Mouse (Mus musculus) limb, embryonic 12.5 days (tissue): Measurements from ENCODE around the gene Ugt1a7c. TPM values are rescaled to one million over a fixed set of nuclear protein-coding genes. Genes with fewer than 3 reads are reported as not detected.

Source experiments
- ATAC-seq: fragments of 200-750 bp; cut with Nextera tagmentation; 2 replicates; pipeline ENCODE4 v1.8.0; 2017; ENCODE audit warnings: low read depth, moderate TSS enrichment; ENCODE audit not compliant: insufficient number of reproducible peaks, insufficient read depth, low FRiP score, low TSS enrichment
- H3K27ac ChIP-seq: fragments of 300-500 bp; sonication (generic); 2 replicates; pipeline ENCODE4 v1.5.1; 2016; ENCODE audit warnings: mild to moderate bottlenecking, moderate library complexity
- H3K27me3 ChIP-seq: fragments of 300-500 bp; sonication (generic); 2 replicates; pipeline ENCODE4 v1.6.1; 2016; ENCODE audit warnings: mild to moderate bottlenecking, moderate library complexity
- H3K36me3 ChIP-seq: fragments of 300-500 bp; sonication (generic); 2 replicates; pipeline ENCODE4 v1.6.1; 2016; ENCODE audit warnings: mild to moderate bottlenecking, moderate library complexity
- H3K4me1 ChIP-seq: fragments of 300-500 bp; sonication (generic); replicated peaks from 2 replicates; pipeline ENCODE4 v1.6.1; 2016
- H3K4me2 ChIP-seq: fragments of 300-500 bp; sonication (generic); 2 replicates; pipeline ENCODE4 v1.6.1; 2016; ENCODE audit warnings: mild to moderate bottlenecking, moderate library complexity
- H3K4me3 ChIP-seq: fragments of 300-500 bp; sonication (generic); replicated peaks from 2 replicates; pipeline ENCODE4 v1.5.1; 2016; ENCODE audit warnings: mild to moderate bottlenecking
- H3K9ac ChIP-seq: fragments of 300-500 bp; sonication (generic); replicated peaks from 2 replicates; pipeline ENCODE4 v1.6.1; 2016; ENCODE audit warnings: mild to moderate bottlenecking, moderate library complexity
- H3K9me3 ChIP-seq: fragments of 300-500 bp; sonication (generic); 2 replicates; pipeline ENCODE4 v1.6.1; 2016; ENCODE audit warnings: mild to moderate bottlenecking, moderate library complexity
- WGBS: fragments of 180-500 bp; shearing (Covaris S2); methylation state at CpG from one replicate; pipeline ENCODE4 v1.1.7; 2016; 5-methylcytosine and 5-hydroxymethylcytosine counted together
- polyA plus RNA-seq: library from polyadenylated mRNA; unstranded; fragments of >200 nt; fragmentation: Nextera tagmentation; extraction: Ambion mirVana; gene quantifications from 2 replicates; pipeline ENCODE4 v1.2.1, GENCODE M21; 2016

Gene Ugt1a7c
- polyA plus RNA-seq, 1 experiment from 2014 or later, result 0.54 TPM

DNA sequence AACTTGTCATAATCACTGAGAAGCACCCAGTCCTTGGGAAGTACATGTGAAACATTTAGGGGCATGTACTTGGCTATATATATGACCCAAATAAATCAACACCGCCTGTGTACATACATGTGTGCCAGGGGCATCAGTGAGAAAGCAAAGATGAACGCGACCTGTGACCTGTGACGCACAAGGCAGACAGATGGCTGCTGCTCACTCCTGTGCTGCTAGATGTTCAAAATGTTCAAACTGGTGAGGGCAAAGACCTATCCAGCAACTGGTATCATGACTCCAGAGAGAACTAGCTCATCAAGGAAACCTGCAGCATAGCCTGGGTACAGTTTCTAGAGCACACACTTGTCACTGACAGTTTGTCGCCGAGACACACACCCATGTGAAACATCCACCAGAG lies 172.6 kb downstream of the Ugt1a7c start:
- ATAC-seq, result no peak
- no peak overlapping the region for H3K27ac ChIP-seq
- H3K4me3 ChIP-seq, result no peak overlapping the region
- H3K36me3 ChIP-seq, result peaks cover 91% of the 10 kb centered on the region
- no peaks in the 10 kb centered on the region for H3K27me3 ChIP-seq
- H3K9me3 ChIP-seq, result peaks cover 6% of the 10 kb centered on the region; the same call in 1 of the 2 replicates
- 93% methylated on average over 6 of the region's 6 CpGs for WGBS
- no peaks in the 10 kb centered on the region for H3K4me1 ChIP-seq
- H3K4me2 ChIP-seq, result no peak overlapping the region
- no peak overlapping the region for H3K9ac ChIP-seq

DNA sequence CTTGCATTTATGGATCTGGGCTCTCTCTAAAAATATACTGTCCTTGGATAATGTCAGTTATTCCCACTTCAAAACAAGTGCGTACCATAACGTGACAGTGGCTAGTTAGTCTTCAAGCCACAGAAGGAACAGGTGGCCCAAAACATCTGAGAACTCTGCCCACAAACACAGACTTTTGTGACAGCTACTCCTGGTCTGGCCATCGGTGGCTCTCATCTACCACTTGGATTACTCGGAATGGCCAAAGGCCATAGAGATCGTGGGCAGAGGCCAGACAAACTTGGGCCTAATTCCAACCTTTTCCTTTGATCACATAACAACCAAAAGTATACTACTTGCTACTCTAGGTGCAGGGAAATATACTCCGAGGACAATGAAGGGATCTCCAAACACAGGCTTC lies 173.2 kb downstream of the Ugt1a7c start:
- H3K36me3 ChIP-seq, result peaks cover 91% of the 10 kb centered on the region
- no peak overlapping the region for H3K4me2 ChIP-seq
- no peak overlapping the region for H3K4me3 ChIP-seq
- 84% methylated on average over 6 of the region's 6 CpGs for WGBS
- no peak overlapping the region for H3K9ac ChIP-seq
- H3K27ac ChIP-seq, result no peak overlapping the region
- ATAC-seq, result no peak
- H3K9me3 ChIP-seq, result peaks cover 6% of the 10 kb centered on the region; the same call in 1 of the 2 replicates
- H3K27me3 ChIP-seq, result no peaks in the 10 kb centered on the region
- H3K4me1 ChIP-seq, result no peaks in the 10 kb centered on the region

Other genes with a start within 250 kb of the Ugt1a7c start
- 44.6 and 45.8 TPM in 2 replicates for gene Dgkd, start 241.8 kb upstream of the Ugt1a7c start, polyA plus RNA-seq
- 53.4 and 57.8 TPM in 2 replicates for gene Usp40, start 86.5 kb upstream of the Ugt1a7c start, polyA plus RNA-seq
- not detected in 2 replicates for gene Ugt1a10, start 39.7 kb upstream of the Ugt1a7c start, polyA plus RNA-seq
- gene Ugt1a9, start 24.3 kb upstream of the Ugt1a7c start, polyA plus RNA-seq, result not detected in 2 replicates
- gene Ugt1a8, start 7.2 kb upstream of the Ugt1a7c start, polyA plus RNA-seq, result not detected in 2 replicates
- not detected in 2 replicates for gene Ugt1a6b, start 8.2 kb downstream of the Ugt1a7c start, polyA plus RNA-seq
- gene Ugt1a6a, start 39.7 kb downstream of the Ugt1a7c start, polyA plus RNA-seq, result 0.49 and 0.51 TPM in 2 replicates
- gene Ugt1a5, start 71.0 kb downstream of the Ugt1a7c start, polyA plus RNA-seq, result not detected in 2 replicates
- not detected in 2 replicates for gene Ugt1a2, start 105.5 kb downstream of the Ugt1a7c start, polyA plus RNA-seq
- 12.2 and 13.3 TPM in 2 replicates for gene Dnajb3, start 110.7 kb downstream of the Ugt1a7c start, polyA plus RNA-seq
- not detected in 2 replicates for gene Ugt1a1, start 116.9 kb downstream of the Ugt1a7c start, polyA plus RNA-seq
- gene Mroh2a, start 131.9 kb downstream of the Ugt1a7c start, polyA plus RNA-seq, result 1.5 and 2.0 TPM in 2 replicates
- gene Hjurp, start 182.6 kb downstream of the Ugt1a7c start, polyA plus RNA-seq, result 236 and 243 TPM in 2 replicates
- gene Trpm8, start 182.6 kb downstream of the Ugt1a7c start, polyA plus RNA-seq, result not detected in 2 replicates